Comparison of ENCODE assay signal across 8 mouse cellular contexts in the genomic region with DNA sequence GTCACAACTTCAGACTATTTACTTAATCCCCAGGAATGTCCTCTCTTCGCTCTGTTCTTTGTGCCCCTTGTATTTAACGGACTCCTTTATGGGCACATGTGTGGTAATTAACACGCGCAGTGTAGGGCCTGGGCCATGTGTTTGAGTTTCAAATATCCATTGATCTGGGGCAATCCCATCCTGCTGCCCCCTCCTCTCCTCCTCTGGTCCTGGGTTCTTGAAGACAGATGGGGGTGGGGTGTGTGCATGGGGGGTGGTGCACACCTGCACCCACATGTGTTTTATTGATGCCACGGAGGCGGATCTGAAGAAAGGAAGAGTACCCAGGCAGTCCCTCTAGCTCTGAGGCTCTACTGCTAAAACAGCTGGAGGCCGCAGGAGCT.
DNase-seq lines count a peak whose midpoint lies in the region; ATAC-seq lines count a peak whose summit lies in the region.
"Had no signal": no experiment of that assay in that cellular context is flagged by ENCODE, and none has a peak within 500 bp of the region (broad histone marks: within the 10 kb centered on the region; RNA-seq: fewer than 3 reads in every experiment).

No protein-coding gene starts in this region.

- H3K9ac ChIP-seq in neural tube, embryonic 15.5 days (replicated peaks): no peak overlapping the region
- no peak overlapping the region for H3K9ac ChIP-seq in forebrain, embryonic 15.5 days (replicated peaks)
- no peak overlapping the region for H3K9ac ChIP-seq in limb, embryonic 12.5 days (replicated peaks)

- no peak overlapping the region for H3K4me2 ChIP-seq in neural tube, embryonic 15.5 days
- H3K4me2 ChIP-seq in forebrain, embryonic 15.5 days (replicated peaks): no peak overlapping the region
- peak overlapping the region; percentile 17; the same call in 1 of the 2 replicates for H3K4me2 ChIP-seq in limb, embryonic 12.5 days

- H3K27me3 ChIP-seq in neural tube, embryonic 15.5 days (replicated peaks): no peaks in the 10 kb centered on the region
- no peaks in the 10 kb centered on the region for H3K27me3 ChIP-seq in forebrain, embryonic 15.5 days
- no peaks in the 10 kb centered on the region for H3K27me3 ChIP-seq in limb, embryonic 12.5 days

- H3K4me1 ChIP-seq in neural tube, embryonic 15.5 days: peaks cover 8% of the 10 kb centered on the region; the same call in 1 of the 2 replicates
- peaks cover 15% of the 10 kb centered on the region for H3K4me1 ChIP-seq in forebrain, embryonic 15.5 days
- H3K4me1 ChIP-seq in limb, embryonic 12.5 days (replicated peaks): peaks cover 30% of the 10 kb centered on the region

- H3K9me3 ChIP-seq in neural tube, embryonic 15.5 days (replicated peaks): no peaks in the 10 kb centered on the region
- no peaks in the 10 kb centered on the region for H3K9me3 ChIP-seq in forebrain, embryonic 15.5 days
- no peaks in the 10 kb centered on the region for H3K9me3 ChIP-seq in limb, embryonic 12.5 days

- peak; percentile 29 for DNase-seq in neural tube, embryonic 10.5 days (ENCODE audit: extremely low spot score, low spot score)
- no peak for DNase-seq in yolk sac, embryonic 10.5 days (ENCODE audit: low spot score)
- DNase-seq in ovary, postnatal 14 days (ENCODE audit: low spot score): no peak
- DNase-seq: kidney, postnatal 10 days had no signal

- H3K4me3 ChIP-seq in neural tube, embryonic 15.5 days (replicated peaks): no peak overlapping the region
- H3K4me3 ChIP-seq in forebrain, embryonic 15.5 days: no peak overlapping the region
- H3K4me3 ChIP-seq in limb, embryonic 12.5 days (replicated peaks): no peak overlapping the region

- ATAC-seq in neural tube, embryonic 15.5 days (ENCODE audit: low FRiP score): no peak
- ATAC-seq in forebrain, embryonic 15.5 days (replicated peaks): 0 out of 2 replicates have a peak, but pooled peaks have one; percentile 46
- peak; percentile 82 for ATAC-seq in limb, embryonic 12.5 days (ENCODE audit: insufficient number of reproducible peaks, insufficient read depth, low FRiP score, low TSS enrichment, low read depth)
- ATAC-seq in inflammation-experienced regulatory T-cells, adult 6 months: no peak

- no peak overlapping the region for H3K27ac ChIP-seq in neural tube, embryonic 15.5 days (replicated peaks)
- no peak overlapping the region for H3K27ac ChIP-seq in forebrain, embryonic 15.5 days (replicated peaks)
- peak overlapping the region; percentile 87 for H3K27ac ChIP-seq in limb, embryonic 12.5 days

- H3K36me3 ChIP-seq in neural tube, embryonic 15.5 days: no peaks in the 10 kb centered on the region
- H3K36me3 ChIP-seq in forebrain, embryonic 15.5 days: no peaks in the 10 kb centered on the region
- H3K36me3 ChIP-seq in limb, embryonic 12.5 days: no peaks in the 10 kb centered on the region

- 27% methylated on average over 7 of the region's 7 CpGs for WGBS in neural tube, embryonic 15.5 days
- 23% methylated on average over 7 of the region's 7 CpGs for WGBS in forebrain, embryonic 15.5 days
- 3% methylated on average over 7 of the region's 7 CpGs for WGBS in limb, embryonic 12.5 days

Comparison
In these comparisons a context has a peak if more than half of its experiments do, and no peak if none do; other contexts are left out.
1. ATAC-seq: peak in forebrain, embryonic 15.5 days (single experiment) and limb, embryonic 12.5 days (single experiment); none in neural tube, embryonic 15.5 days (single experiment) and inflammation-experienced regulatory T-cells, adult 6 months (single experiment).